Mouse (Mus musculus) MEL (cell line): Measurements from ENCODE around the gene Ddr1. TPM values are rescaled to one million over a fixed set of nuclear protein-coding genes. Genes with fewer than 3 reads are reported as not detected.
A peak's percentile ranks its signal among the peaks of the same experiment; 100 is the strongest.

Experiments
- DNase-seq: peaks from one replicate; pipeline ENCODE4 v3.0.0; 2011; ENCODE audit warnings: low read depth, low spot score
- H3K27ac ChIP-seq: 2 replicates; pipeline ENCODE4 v1.5.1; 2012; ENCODE audit warnings: low read depth, mild to moderate bottlenecking, control low read depth, low read length, moderate library complexity; ENCODE audit not compliant: control insufficient read depth
- H3K27me3 ChIP-seq, 2 experiments: fragments of 150-350 bp in 1 of 2; sonication (generic) in 1 of 2; 2 replicates each; pipeline ENCODE4 v1.6.1; 2012; ENCODE audit warnings: low read length in 2 of 2, mild to moderate bottlenecking in 2 of 2, improper control_type of control experiment in 1 of 2, moderate library complexity in 1 of 2; ENCODE audit not compliant: insufficient read depth in 2 of 2, control insufficient read depth in 1 of 2
- H3K36me3 ChIP-seq, 2 experiments: 2 replicates each; pipeline ENCODE4 v1.6.1; 2012 to 2014; ENCODE audit warnings: low read length in 2 of 2, improper control_type of control experiment in 1 of 2, inconsistent platforms in 1 of 2, mild to moderate bottlenecking in 1 of 2; ENCODE audit not compliant: insufficient read depth in 2 of 2, control insufficient read depth in 1 of 2
- H3K4me1 ChIP-seq, 2 experiments: fragments of 150-350 bp in 1 of 2; sonication (generic) in 1 of 2; 2 replicates each; pipeline ENCODE4 v1.6.1; 2012; ENCODE audit warnings: low read length in 2 of 2, improper control_type of control experiment in 1 of 2, mild to moderate bottlenecking in 1 of 2; ENCODE audit not compliant: insufficient read depth in 2 of 2, control insufficient read depth in 1 of 2
- H3K4me3 ChIP-seq, 2 experiments: fragments of 150-350 bp in 1 of 2; sonication (generic) in 1 of 2; 2 replicates each; pipeline ENCODE4 v1.5.1; 2012; ENCODE audit warnings: low read depth in 2 of 2, low read length in 2 of 2, mild to moderate bottlenecking in 2 of 2, moderate library complexity in 2 of 2, control low read depth in 1 of 2, improper control_type of control experiment in 1 of 2; ENCODE audit not compliant: control insufficient read depth in 1 of 2, insufficient read depth in 1 of 2
- H3K79me2 ChIP-seq: 2 replicates; pipeline ENCODE4 v1.6.1; 2012; ENCODE audit warnings: mild to moderate bottlenecking, low read length, moderate library complexity; ENCODE audit not compliant: control insufficient read depth, poor library complexity, insufficient read depth
- H3K9ac ChIP-seq: 2 replicates; pipeline ENCODE4 v1.6.1; 2012; ENCODE audit warnings: low read depth, mild to moderate bottlenecking, control low read depth, low read length, moderate library complexity; ENCODE audit not compliant: control insufficient read depth, poor library complexity, severe bottlenecking
- H3K9me3 ChIP-seq: fragments of 150-350 bp; sonication (generic); replicated peaks from 2 replicates; pipeline ENCODE4 v1.6.1; 2012; ENCODE audit warnings: mild to moderate bottlenecking, low read length, improper control_type of control experiment, moderate library complexity; ENCODE audit not compliant: insufficient read depth
- CHD1 ChIP-seq: IDR thresholded peaks from 2 replicates; pipeline ENCODE4 v1.6.1; 2012; ENCODE audit warnings: low read depth, mild to moderate bottlenecking, inconsistent platforms, low read length, improper control_type of control experiment
- CTCF ChIP-seq, 3 experiments: IDR thresholded peaks in 2 of 3; conservative IDR thresholded peaks in 1 of 3; 2 replicates each; pipeline ENCODE4 v1.5.1; 2011 to 2012; ENCODE audit warnings: low read length in 3 of 3, low read depth in 2 of 3, mild to moderate bottlenecking in 2 of 3, improper control_type of control experiment in 1 of 3, inconsistent platforms in 1 of 3, mixed read lengths in 1 of 3, moderate library complexity in 1 of 3; ENCODE audit not compliant: control insufficient read depth in 1 of 3, insufficient read depth in 1 of 3, poor library complexity in 1 of 3, severe bottlenecking in 1 of 3
- ELF1 ChIP-seq: IDR thresholded peaks from 2 replicates; pipeline ENCODE4 v1.6.1; 2014; ENCODE audit warnings: low read depth, mild to moderate bottlenecking, inconsistent platforms, low read length, improper control_type of control experiment, moderate library complexity
- NRF1 ChIP-seq: IDR thresholded peaks from 2 replicates; pipeline ENCODE4 v1.6.1; 2014; ENCODE audit warnings: low read depth, mild to moderate bottlenecking, inconsistent platforms, low read length, improper control_type of control experiment, moderate library complexity; ENCODE audit not compliant: poor library complexity, insufficient read depth, severe bottlenecking
- RAD21 ChIP-seq: IDR thresholded peaks from 2 replicates; pipeline ENCODE4 v1.6.1; 2011; ENCODE audit warnings: mild to moderate bottlenecking, low read depth, low read length, improper control_type of control experiment
- SIN3A ChIP-seq: IDR thresholded peaks from 2 replicates; pipeline ENCODE4 v1.6.1; 2012; ENCODE audit warnings: low read length, improper control_type of control experiment, inconsistent platforms
- SMC3 ChIP-seq: IDR thresholded peaks from 2 replicates; pipeline ENCODE4 v1.6.1; 2011; ENCODE audit warnings: low read depth, low read length, improper control_type of control experiment
- TBP ChIP-seq: IDR thresholded peaks from 2 replicates; pipeline ENCODE4 v1.8.0; 2011; ENCODE audit warnings: low read depth, low read length, improper control_type of control experiment
- USF2 ChIP-seq, 2 experiments: IDR thresholded peaks; 2 replicates each; pipeline ENCODE4 v1.6.1; 2011 to 2012; ENCODE audit warnings: improper control_type of control experiment in 2 of 2, low read length in 2 of 2, borderline replicate concordance in 1 of 2, inconsistent platforms in 1 of 2, low read depth in 1 of 2, mild to moderate bottlenecking in 1 of 2; ENCODE audit not compliant: insufficient read depth in 1 of 2
- ZMIZ1 ChIP-seq: IDR thresholded peaks from 2 replicates; pipeline ENCODE4 v1.6.1; 2012; ENCODE audit warnings: low read depth, mild to moderate bottlenecking, inconsistent platforms, low read length, improper control_type of control experiment, moderate library complexity
- ZNF384 ChIP-seq: IDR thresholded peaks from 2 replicates; pipeline ENCODE4 v1.6.1; 2012; ENCODE audit warnings: low read depth, mild to moderate bottlenecking, inconsistent platforms, low read length, improper control_type of control experiment
- polyA plus RNA-seq, 2 experiments: library from polyadenylated mRNA; stranded (reverse) in 1 of 2; unstranded in 1 of 2; fragments of >175 nt in 1 of 2; fragments of >200 nt in 1 of 2; gene quantifications; 2 replicates each; pipeline versions ENCODE4 v1.2.1 to v1.2.4; 2012; ENCODE audit warnings: low replicate concordance in 2 of 2, low read depth in 1 of 2; ENCODE audit not compliant: insufficient read length in 2 of 2, insufficient read depth in 1 of 2, missing spikeins in 1 of 2
- total RNA-seq: library from RNA; depleted of rRNA; stranded (reverse); fragments of 300-350 nt; gene quantifications from 2 replicates; pipeline ENCODE4 v1.2.3, GENCODE M21; 2012

The Ddr1 gene
- total and polyA plus RNA-seq, 3 experiments = 2.6 to 7.9 TPM; not detected in 1

- peak; percentile 98 for TF ChIP-seq NRF1
- TF ChIP-seq TBP = peak; percentile 76
- peak; percentile 66 for TF ChIP-seq SIN3A
Measured at GRCm38 (mm10) chr17:35667334-35668065, 36.9 kb downstream of the Ddr1 start, which contains the start of gene Vars2 (continued).

GRCm38 (mm10) chr17:35666851-35667256, 37.6 kb downstream of the Ddr1 start:
- H3K36me3 ChIP-seq = no peaks in the 10 kb centered on the region
- peak overlapping the region; percentile 42 for H3K27ac ChIP-seq
- 0 out of 2 replicates have a peak, but pooled peaks have one; percentile 24 for TF ChIP-seq CHD1
- TF ChIP-seq NRF1 = peak; percentile 68
- TF ChIP-seq ZMIZ1 = peak; percentile 31; the same call in 1 of the 2 replicates
- no peak for TF ChIP-seq USF2 (IDR thresholded peaks at IDR 0.05; ENCODE audit: borderline replicate concordance in 1 of 2, insufficient read depth in 1 of 2, low read depth in 1 of 2, low read length in 2 of 2)
- H3K27me3 ChIP-seq = no peaks in the 10 kb centered on the region
- H3K4me3 ChIP-seq = peak overlapping the region; percentile 71 to 86
- H3K9ac ChIP-seq = peak overlapping the region; percentile 80
- no peaks in the 10 kb centered on the region for H3K9me3 ChIP-seq
- DNase-seq = peak; percentile 72
- peaks cover 0 to 4% of the 10 kb centered on the region in 2 experiments; a peak in 2 of 4 replicates for H3K4me1 ChIP-seq
- peaks cover 6% of the 10 kb centered on the region for H3K79me2 ChIP-seq

GRCm38 (mm10) chr17:35665957-35666515, 38.4 kb downstream of the Ddr1 start:
- Histone ChIP-seq H3K4me3 (no peak overlapping the region; a peak in 1 of 4 replicates), H3K79me2 (peaks cover 6% of the 10 kb centered on the region), H3K9me3 (no peaks in the 10 kb centered on the region), H3K9ac (no peak overlapping the region), H3K36me3 (no peaks in the 10 kb centered on the region), H3K27me3 (no peaks in the 10 kb centered on the region), H3K27ac (no peak overlapping the region), H3K4me1 (peaks cover 0 to 4% of the 10 kb centered on the region in 2 experiments; a peak in 2 of 4 replicates)
- TF ChIP-seq RAD21 = peak; percentile 60
- no peak for TF ChIP-seq ZNF384
- peak; percentile 44 for TF ChIP-seq SMC3
- peak; percentile 28 to 74 (median 68); a peak in 5 of 6 replicates for TF ChIP-seq CTCF (IDR thresholded peaks at IDR 0.05 in 2 of 3, conservative IDR thresholded peaks at IDR 0.05 in 1 of 3; ENCODE audit: control insufficient read depth in 1 of 3, insufficient read depth in 1 of 3, low read depth in 2 of 3, low read length in 3 of 3, poor library complexity in 1 of 3, severe bottlenecking in 1 of 3)
- 0 out of 2 replicates have a peak, but pooled peaks have one; percentile 14 for TF ChIP-seq ELF1
- DNase-seq = peak; percentile 84
